Mouse (Mus musculus): ENCODE data around the gene Tmem56.

Tmem56 gene

DNA sequence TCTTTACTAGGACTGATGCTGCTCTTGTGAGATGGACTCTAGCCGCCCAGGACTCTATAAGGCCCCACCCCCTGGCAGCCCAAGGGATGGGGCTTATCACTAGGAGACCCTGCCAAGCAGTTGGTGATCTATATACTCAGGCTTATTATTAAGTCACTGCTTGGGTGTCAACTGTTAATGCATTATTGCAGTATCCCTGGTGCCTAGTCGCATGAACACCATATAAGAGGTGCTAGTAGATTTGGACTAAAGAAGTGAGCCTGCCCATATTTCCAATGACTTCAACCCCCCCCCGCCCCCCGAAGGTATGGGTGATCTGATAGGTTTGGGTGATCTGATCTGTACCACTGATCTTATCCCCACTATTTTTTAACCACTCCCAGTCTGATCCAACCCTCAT, at the start of gene Tmem56:
TSS of gene Tmem56 (minus strand) at position 101 of the 400 bp plus-strand sequence.
- no peak for DNase-seq (ENCODE audit: low spot score)

DNA sequence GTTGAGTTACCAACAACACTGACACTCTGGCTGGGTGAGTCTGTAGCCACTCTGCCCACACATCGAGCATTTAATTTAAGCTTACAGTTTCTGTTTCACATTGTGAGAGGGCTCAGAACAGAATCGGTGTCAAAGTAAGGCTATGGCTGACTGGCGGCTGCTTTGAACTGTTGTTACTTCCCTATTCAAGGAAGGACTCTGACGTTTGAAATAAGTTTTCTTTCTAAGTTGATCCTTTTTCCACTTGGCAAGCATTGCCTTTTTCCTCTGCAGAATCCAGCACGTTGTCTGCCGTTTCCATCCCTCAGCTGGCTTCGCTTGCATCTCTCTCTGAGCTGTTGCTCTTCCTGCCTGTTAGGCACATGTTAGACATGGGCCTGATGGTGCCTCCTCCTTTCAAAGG, 47.3 kb upstream of the Tmem56 start:
- DNase-seq (ENCODE audit: low spot score), result no peak

DNA sequence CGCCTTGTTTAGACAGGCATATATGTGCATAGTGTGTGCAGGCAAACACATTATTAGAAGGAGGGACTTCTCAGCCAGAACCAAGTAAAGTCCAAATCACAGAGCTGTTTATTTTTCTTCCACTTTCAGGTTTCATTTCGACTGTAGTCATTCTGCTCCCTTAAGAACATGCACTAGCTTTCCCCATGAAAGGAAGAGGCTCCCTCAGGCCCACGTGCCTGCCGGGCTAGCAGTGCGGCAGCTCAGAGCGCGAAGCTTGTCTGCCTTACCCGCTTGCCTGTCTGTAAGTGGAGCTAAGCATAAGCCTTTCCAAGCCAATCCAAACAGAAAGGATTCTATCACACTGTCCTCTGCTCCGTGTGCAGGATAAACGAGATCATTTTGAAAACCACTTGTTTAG, 46.7 kb upstream of the Tmem56 start:
- DNase-seq (ENCODE audit: low spot score), result no peak

DNA sequence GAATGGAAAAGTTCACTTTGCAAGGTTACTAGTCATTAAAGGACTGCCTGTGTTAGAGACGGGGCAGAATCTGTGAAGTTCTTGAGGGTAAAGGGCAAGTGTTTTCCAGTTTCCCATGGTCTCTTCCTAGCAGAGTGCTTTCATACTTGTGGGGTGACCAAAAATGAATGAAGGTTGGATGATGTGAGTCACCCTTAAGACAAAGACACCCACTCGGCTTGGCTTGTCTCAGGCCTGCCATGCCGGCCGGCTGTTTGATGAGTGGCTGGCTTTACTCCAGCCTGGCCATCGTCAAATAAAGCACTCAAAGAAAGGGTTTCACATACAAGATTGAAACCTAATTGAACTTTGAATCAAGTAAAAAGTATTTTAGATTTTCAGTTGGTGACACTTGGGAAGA, 44.5 kb upstream of the Tmem56 start:
- DNase-seq (ENCODE audit: low spot score), result peak; percentile 6

DNA sequence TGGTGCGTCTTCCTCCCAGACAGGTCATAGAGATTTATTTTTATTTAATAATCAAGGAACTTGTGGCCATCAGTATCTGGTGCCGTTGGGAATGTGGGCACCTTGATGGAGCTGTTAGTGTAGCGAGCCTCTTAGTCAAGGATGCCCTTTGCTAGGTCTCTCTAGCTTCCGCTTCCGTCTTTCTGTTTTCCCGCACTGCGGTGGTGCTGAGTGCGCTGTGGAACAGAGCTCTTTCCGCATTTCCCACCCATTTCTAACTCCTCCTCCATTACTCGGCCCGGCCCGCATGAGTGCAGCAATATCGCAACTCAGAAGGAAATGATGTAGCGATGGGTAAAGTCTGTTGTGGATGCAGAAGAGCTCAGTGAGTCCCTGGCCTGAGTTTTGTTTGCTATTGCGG, 40.5 kb upstream of the Tmem56 start:
- DNase-seq (ENCODE audit: low spot score), result no peak

DNA sequence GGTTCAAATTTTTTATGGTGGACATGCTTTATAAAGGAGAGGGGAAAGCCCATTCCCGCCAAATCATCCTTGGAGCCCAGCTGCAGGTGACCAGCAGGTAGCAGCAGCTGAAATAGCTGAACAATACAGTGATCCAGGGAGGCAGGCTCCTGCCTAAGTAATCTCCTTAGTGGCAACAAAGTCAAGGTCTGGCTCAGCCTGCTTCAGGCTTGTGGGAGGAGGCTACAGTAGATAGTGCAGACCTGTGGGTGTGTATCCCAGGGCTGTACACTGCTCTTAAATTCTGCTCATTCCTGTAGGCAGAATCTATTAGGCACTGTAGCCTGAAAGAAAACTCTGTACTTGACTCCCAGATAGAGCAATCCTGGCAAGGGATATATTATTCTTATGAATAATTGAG, 38.0 kb upstream of the Tmem56 start:
- no peak for DNase-seq (ENCODE audit: low spot score)

DNA sequence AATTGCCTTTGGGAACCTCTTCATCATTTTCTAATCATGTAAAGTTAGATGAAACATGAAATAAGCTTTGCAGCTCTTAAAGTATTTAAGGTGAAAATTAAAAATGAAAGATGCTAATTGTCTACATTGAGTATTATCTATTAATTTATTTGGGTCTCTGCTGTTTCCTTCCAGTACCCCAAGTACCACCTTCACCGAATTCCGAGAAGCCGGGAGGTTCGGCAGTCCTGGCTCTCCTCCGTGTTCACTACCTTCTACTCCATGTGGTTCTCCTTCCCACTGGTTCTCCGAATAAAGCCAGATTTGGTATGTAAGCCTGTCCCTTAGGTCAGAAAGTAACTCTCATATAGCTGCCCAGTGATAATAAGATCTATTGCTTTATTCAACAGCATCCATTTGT, 37.0 kb upstream of the Tmem56 start:
- no peak for DNase-seq (ENCODE audit: low spot score)

DNA sequence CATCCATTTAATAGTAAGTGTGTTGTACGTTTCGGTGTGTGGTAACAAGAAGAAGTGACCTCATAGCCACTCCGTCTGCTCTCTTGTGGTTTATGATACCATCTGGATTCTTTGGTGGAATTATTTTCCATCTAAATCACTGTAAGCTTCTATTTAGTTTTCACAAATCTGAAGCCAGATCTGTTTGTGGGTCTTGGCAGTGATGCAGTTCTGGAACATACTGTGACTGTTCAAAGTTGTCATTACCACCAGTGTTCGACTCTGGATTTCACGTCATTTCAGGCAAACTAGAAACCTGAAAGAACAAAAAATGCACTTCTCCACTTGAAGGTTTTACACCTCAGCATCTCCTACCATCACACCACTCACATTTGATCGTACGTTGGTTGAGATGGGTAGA, 32.6 kb upstream of the Tmem56 start:
- no peak for DNase-seq (ENCODE audit: low spot score)

DNA sequence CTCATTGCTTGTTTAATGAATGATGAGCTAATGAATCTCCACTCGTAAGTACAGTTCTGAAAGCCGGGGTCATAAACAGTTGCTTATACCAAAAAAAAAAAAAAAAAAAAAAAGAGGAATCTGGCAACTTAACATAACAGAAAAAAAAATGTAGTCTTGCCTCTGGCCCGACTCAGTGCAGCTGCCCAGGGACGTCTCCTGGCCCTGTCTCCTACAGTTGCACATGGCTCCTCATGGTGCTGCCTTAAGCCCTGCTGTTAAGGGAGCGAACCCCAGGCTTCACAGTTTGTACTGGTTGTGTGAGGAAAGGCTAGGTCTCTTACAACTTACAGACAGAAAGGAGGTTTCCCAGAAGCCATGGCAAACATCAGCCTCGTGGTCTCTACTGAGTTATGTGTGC, 31.3 kb upstream of the Tmem56 start:
- no peak for DNase-seq (ENCODE audit: low spot score)

DNA sequence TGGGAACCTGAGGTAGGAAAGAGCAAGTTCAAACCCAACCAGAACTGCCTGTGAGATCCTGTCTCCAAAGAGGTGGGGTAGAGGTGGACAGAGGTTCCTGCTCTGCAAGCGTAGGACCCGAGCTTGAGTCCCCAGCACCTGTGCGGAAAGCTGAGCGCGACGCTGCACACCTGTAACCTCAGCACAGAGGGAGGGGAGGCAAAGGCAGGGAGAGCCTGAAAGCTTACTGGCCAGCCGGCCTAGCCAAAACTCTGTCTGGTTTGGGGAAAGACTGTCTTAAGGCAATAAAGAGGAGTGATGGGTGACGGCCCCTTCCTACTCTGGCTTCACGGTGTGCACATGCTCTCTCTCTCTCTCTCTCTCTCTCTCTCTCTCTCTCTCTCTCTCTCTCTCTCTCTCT, 30.1 kb upstream of the Tmem56 start:
- no peak for DNase-seq (ENCODE audit: low spot score)

DNA sequence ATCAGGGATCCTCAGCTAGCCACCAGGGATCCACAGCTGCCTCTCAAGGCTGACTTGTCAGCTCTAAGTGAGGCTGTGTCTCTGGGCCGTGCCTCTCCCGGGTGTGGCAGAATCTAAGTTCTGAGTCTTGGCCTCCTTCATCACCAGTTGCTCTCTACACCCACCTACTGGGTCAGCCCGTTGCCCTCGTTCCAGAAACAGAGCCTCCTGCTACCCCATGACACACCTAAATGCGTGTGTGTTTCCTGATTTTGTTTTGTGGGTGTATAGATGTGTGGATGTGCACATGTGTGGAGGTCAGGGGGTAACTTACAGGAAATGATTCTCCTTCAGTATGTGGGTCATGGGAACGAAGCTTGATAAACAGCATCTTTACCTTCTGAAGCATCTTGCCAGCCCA, 29.5 kb upstream of the Tmem56 start:
- DNase-seq (ENCODE audit: low spot score), result no peak

DNA sequence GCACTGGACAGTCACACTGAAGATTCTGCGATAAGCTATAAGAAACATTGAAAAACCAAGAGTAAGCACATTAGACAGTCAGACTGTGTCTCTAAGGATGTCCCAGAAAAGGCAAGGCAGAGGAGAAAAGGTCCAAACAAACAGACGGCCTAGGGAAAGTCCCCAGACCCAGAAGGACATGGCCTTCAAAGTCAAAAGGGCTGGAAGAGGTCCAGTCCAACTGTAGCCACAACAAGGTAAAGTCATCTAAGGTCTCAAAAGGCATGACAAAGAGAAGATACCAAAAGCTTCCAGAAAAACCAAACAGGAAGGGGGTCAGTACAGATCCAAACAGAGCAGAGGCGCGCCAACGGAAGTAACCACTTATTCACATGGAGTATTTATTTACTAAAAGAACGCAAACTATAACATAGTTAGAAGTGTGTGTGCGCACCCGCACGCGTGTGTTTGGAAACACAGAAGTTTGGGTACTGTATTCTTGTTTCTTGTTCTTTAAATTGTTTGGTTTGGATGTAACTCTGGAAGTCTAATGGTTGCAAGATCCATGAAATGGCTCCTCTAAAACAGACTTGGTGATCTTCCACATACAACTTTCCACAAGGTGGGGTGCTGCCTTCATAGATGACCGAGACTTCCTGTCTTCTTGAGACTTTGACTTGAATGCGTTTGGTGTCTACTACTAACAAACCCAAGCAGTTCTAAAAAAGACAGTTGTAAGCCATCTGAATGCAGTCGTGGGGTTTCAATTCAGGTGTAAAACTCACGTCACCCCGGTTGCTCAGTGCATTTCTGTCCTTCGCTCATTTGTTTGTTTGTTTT, 27.2 kb upstream of the Tmem56 start:
- DNase-seq (ENCODE audit: low spot score), result peak; percentile 50

DNA sequence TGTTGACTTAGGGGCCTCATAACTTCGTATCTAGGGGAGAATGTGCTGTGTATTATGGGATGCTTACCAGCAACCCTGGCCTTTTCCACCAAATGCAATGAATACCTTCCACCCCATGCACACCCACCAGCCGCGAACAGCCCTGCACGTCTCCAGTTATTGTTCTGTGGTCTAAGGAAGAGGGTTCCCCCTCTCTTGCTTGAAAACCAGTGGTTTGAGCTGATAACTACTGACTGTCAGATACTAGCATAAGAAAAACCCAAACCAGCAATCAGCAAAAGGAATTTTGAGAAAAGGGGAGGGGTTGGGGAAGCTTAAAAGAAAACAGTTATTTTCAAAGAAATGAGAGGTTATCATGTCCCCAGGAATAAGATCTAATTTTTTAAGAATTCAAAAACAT, 26.5 kb upstream of the Tmem56 start:
- no peak for DNase-seq (ENCODE audit: low spot score)

DNA sequence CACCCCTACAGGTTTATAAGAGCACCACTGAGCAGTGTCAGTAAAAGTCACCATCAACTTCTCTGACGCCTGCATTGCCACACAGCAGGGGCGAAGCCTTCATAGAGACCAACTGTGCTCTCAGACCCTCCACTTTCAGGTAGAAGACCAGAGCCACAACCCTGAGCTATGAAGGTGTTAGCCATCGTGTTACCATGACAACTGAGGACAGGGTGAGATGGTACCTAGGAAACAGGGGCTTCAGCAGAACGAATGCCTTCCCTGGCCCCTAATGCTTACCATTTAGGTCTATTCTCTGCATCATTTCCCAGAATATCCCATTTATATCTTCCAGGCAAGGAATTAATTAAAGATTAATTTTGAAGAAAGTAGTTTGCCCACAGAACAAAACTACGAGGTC, 26.0 kb upstream of the Tmem56 start:
- DNase-seq (ENCODE audit: low spot score), result no peak

DNA sequence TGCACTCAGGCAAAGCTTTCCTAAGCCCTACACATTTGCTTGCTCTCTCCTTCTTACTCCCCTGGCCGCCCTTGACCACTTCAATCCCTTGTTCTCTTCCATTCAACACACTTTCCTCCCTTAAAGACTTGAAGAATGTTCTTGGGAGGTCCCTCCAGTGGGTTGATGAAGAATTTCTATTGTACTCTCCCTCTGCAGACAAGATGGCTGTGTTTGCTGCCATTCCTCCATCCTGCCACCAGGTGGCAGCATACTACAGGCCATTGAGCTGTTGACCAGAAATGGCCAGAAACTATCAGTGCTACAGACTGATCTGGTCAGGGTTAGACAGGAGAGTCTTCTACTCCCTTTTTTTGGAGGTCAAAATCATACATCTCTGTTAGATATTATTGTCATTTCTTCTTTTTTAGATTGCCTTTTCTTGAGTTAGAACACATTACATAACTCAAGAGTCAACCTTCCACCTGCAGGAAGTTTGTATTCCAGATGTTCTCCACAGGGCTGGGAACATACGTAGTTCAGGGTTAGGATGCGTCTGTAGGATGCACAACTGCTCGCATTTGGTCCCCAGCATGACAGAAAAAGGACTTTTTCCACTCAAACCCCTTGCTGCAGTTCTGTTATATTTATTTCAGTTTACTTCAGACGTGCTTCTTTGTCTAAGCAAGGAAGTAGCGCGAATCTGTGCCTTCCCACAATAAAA, 24.8 kb upstream of the Tmem56 start:
- peak; percentile 88 for DNase-seq (ENCODE audit: low spot score)

DNA sequence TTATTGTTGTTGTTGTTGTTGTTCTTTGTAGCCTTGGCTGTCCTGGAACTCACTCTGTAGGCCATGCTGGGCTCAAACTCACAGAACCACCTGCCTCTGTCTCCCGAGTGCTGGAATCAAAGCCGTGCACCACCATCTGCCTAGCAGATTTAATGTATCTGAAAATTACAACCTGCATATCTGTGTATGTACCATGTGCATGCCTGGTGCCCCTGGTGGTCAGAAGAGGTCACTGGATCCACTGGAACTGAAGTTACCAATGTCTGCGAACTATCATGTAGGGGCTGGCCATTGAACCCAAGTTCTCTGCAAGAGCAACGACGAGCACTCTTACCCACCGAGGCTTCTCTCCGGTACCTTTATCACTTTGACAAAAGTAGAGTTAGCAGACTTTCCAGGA, 23.7 kb upstream of the Tmem56 start:
- DNase-seq (ENCODE audit: low spot score), result no peak

DNA sequence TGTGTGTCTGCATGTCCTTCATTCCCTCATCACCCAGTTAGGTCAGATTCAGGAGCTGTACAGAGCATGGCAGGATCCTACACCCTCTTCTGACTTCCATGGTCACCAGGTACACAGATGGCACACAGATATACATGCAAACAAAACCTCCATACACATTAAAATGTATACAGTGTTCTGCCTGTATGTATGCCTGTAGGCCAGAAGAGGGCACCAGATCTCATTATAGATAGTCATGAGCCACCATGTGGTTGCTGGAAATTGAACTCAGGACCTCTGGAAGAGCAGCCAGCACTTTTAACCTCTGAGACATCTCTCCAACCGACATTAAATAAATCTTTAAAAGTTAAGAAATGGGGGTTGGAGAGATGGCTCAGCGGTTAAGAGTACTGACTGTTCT, 11.3 kb upstream of the Tmem56 start:
- no peak for DNase-seq (ENCODE audit: low spot score)

DNA sequence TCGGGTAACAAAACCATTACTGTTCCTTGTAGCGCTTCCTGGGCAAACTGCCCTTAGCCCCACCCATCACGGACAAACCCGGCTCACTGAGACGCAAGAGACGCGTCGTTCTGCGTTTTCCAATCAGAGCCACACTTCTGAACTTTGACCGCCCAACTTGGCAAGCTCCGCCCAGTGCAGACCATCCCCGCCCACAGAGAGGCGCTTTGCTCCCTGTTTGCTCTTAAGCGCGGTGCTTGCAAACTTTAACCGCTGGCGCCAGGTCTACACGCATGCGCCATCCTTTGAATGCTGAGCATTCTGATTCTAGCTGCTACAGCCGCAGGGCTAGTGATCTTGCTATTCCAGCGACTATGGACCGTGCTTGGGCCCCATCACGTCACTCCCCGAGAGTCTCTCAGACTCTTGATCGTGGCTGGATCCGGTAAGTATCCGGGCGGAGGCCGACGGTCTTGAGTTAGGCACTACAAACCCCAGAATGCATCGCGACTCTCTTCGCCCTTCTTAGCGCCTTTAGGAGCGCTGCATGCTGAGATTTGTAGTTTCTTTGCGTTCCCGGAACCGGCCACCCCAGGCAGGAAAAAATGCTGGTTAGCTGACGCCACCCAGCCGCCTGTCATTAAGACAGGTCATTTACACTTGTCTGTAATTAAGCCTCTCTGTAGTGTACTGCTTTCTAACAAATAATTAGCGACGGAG, 8.8 kb upstream of the Tmem56 start, which contains the start of gene Alg14:
TSS of gene Alg14 (plus strand) at position 214 of the 699 bp plus-strand sequence.
- DNase-seq (ENCODE audit: low spot score), result peak; percentile 99

DNA sequence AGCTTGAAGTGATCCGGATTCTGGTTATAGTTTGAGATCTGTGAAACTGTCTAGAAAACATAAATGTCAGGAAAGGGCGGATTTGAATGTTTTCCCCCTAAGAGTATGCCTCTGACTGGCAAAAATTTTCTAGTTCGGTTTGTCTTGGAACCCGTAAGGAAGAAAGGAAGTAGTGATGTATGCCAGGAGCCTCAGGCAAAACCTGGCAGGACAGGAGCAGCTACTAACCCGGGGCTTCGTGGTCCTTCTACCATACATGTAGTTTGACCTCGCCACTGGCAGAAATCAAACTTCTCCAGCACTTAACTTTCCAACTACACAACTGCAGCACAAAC, 8.3 kb upstream of the Tmem56 start:
- no peak for DNase-seq (ENCODE audit: low spot score)

DNA sequence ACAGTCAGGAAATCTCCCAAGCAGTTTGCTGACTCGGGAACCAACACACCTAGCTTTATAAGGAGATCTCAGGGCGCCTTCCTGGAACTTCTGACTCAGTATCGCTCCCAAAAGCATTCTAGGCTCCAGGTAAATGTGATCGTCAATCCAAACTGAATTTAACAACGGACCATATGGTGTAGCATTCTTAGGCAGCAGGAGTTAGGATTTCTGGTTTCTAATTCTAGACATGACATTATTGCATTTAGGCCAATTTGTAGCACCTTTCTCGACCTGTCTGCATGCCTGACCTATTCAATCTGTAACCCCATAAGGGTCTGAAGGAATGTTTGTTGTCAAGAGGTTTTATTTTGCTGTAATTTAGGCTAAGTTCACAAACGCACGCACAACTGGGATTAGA, 7.8 kb upstream of the Tmem56 start:
- no peak for DNase-seq (ENCODE audit: low spot score)

DNA sequence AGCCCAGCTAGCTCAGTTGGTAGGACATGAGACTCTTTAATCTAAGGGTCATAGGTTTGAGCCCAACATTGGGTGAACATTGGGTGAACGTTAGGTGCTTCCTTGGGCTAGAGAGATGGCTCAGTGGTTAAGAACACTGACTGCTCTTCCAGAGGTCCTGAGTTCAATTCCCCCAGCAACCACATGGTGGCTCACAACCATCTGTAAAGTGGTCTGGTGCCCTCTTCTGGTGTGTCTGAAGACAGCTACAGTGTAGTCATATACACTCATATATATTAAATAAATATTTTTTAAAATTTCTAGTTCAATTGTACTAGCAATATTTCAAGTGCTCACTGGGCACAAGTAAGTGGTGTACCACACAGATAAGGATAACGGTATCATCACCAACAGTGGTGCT, 4.3 kb upstream of the Tmem56 start:
- no peak for DNase-seq (ENCODE audit: low spot score)

DNA sequence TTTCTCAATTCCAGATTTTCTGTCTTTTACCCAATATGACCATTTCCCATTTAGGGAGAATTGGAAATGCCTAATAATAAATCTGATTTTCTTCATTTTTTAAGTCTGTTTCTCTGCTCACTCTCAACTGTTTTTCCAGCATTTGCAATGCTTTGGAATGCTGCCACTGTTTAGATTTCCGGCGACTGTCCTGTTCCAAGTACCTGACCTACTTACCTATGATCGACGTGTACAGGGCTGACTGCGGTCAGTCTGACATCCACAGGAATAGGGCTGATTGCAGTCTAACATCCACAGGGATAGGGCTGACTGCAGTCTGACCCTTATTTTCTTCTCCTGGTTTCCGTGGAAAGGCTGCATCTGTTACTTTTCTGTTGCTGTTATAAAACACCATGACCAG, 2.3 kb upstream of the Tmem56 start:
- DNase-seq (ENCODE audit: low spot score), result no peak

DNA sequence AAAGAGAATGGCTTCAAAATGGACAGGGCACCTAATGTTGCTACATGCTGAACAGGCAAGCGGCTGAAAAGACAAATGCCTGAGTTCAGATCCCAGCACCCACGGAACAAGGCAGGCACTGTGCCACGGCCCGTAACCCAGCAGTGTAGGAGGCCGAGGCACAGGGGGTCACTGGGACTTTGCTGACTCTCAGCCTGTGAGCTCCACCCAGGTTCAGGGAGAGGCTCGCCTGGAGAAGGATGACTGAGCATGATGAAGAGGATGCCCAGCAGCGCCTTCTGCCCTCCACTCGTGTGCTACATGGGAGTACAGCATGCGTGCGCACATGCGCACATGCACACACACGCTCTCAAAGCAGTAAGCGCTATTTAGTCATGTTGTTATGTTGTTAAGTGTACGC, 3.2 kb downstream of the Tmem56 start:
- DNase-seq (ENCODE audit: low spot score), result no peak

Measured in adipocyte (in vitro differentiated cells).